Mouse (Mus musculus): ENCODE results near the gene Aldh3a1. TPM values are rescaled to one million over a fixed set of nuclear protein-coding genes. Genes with fewer than 3 reads are reported as not detected.

Aldh3a1 gene
- polyA plus RNA-seq, 1 experiment: 19.7 TPM

GRCm38 (mm10) chr11:61222971-61223745, 15.8 kb downstream of the Aldh3a1 start:
- TF ChIP-seq MAX (IDR thresholded peaks at IDR 0.05) (no peak), CEBPB (IDR thresholded peaks at IDR 0.05; ENCODE audit: low read depth) (no peak), FOSL1 (IDR thresholded peaks at IDR 0.05; ENCODE audit: insufficient read depth, low read length, poor library complexity, severe bottlenecking) (no peak), CTCF (IDR thresholded peaks at IDR 0.05; ENCODE audit: control insufficient read depth, insufficient read depth, insufficient read length) (no peak), USF1 (IDR thresholded peaks at IDR 0.05; ENCODE audit: low read depth) (no peak), MYOG (IDR thresholded peaks at IDR 0.05; ENCODE audit: control insufficient read depth, extremely low read depth, insufficient read length) (no peak), MYOD1 (IDR thresholded peaks at IDR 0.05; ENCODE audit: control insufficient read depth, insufficient read length, low read depth) (no peak)
- H3K36me3 ChIP-seq (ENCODE audit: control insufficient read depth, insufficient read depth): no peaks in the 10 kb centered on the region
- no peaks in the 10 kb centered on the region for H3K79me3 ChIP-seq (ENCODE audit: low read depth)
- no peaks in the 10 kb centered on the region for H3K27me3 ChIP-seq (ENCODE audit: control insufficient read depth, insufficient read depth, insufficient read length)
- no peaks in the 10 kb centered on the region for H3K79me2 ChIP-seq (ENCODE audit: control insufficient read depth, insufficient read depth)
- H3K4me3 ChIP-seq (ENCODE audit: insufficient read depth, poor library complexity, severe bottlenecking): no peak overlapping the region
- H3ac ChIP-seq (ENCODE audit: control insufficient read depth, insufficient read length, low read depth): no peak overlapping the region

GRCm38 (mm10) chr11:61224234-61224744, 17.0 kb downstream of the Aldh3a1 start:
- H3K4me3 ChIP-seq (ENCODE audit: insufficient read depth, poor library complexity, severe bottlenecking): no peak overlapping the region
- H3K27me3 ChIP-seq (ENCODE audit: control insufficient read depth, insufficient read depth, insufficient read length): no peaks in the 10 kb centered on the region
- no peaks in the 10 kb centered on the region for H3K79me3 ChIP-seq (ENCODE audit: low read depth)
- no peaks in the 10 kb centered on the region for H3K36me3 ChIP-seq (ENCODE audit: control insufficient read depth, insufficient read depth)
- no peak for TF ChIP-seq MYOG (IDR thresholded peaks at IDR 0.05; ENCODE audit: control insufficient read depth, extremely low read depth, insufficient read length)
- TF ChIP-seq USF1 (IDR thresholded peaks at IDR 0.05; ENCODE audit: low read depth): no peak
- no peak for TF ChIP-seq MYOD1 (IDR thresholded peaks at IDR 0.05; ENCODE audit: control insufficient read depth, insufficient read length, low read depth)
- no peak for TF ChIP-seq MAX (IDR thresholded peaks at IDR 0.05)
- no peak overlapping the region for H3ac ChIP-seq (ENCODE audit: control insufficient read depth, insufficient read length, low read depth)
- no peaks in the 10 kb centered on the region for H3K79me2 ChIP-seq (ENCODE audit: control insufficient read depth, insufficient read depth)

DNA sequence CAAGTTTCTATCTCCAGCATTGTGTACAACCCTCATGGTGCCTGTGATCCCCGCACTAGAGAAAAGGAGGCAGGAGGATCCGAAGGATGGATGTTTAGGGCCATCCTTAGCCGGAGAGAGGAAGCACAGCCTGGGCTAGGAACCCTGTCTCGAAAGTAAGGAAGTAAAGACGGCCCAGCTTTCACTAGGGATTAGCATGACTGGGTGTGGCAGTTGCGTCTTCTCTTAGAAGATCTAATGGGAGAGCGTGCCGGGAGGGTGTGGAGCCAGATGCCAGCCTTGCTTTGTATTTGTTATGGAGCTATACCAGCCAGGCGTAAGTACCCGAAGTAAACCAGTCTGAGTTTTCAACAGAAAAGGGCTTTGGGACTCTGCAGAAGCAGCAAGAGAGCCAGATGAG, 17.6 kb downstream of the Aldh3a1 start:
- TF ChIP-seq CTCF (IDR thresholded peaks at IDR 0.05; ENCODE audit: control insufficient read depth, insufficient read depth, insufficient read length): no peak
- no peaks in the 10 kb centered on the region for H3K79me2 ChIP-seq (ENCODE audit: control insufficient read depth, insufficient read depth)

GRCm38 (mm10) chr11:61225511-61225910, 18.2 kb downstream of the Aldh3a1 start:
- Histone ChIP-seq H3K79me3 (ENCODE audit: low read depth) (no peaks in the 10 kb centered on the region), H3K4me3 (ENCODE audit: insufficient read depth, poor library complexity, severe bottlenecking) (no peak overlapping the region), H3ac (ENCODE audit: control insufficient read depth, insufficient read length, low read depth) (no peak overlapping the region), H3K36me3 (ENCODE audit: control insufficient read depth, insufficient read depth) (no peaks in the 10 kb centered on the region), H3K27me3 (ENCODE audit: control insufficient read depth, insufficient read depth, insufficient read length) (no peaks in the 10 kb centered on the region), H3K79me2 (ENCODE audit: control insufficient read depth, insufficient read depth) (no peaks in the 10 kb centered on the region)
- TF ChIP-seq MAX (IDR thresholded peaks at IDR 0.05) (no peak), MYOG (IDR thresholded peaks at IDR 0.05; ENCODE audit: control insufficient read depth, extremely low read depth, insufficient read length) (no peak), MYOD1 (IDR thresholded peaks at IDR 0.05; ENCODE audit: control insufficient read depth, insufficient read length, low read depth) (no peak), CTCF (IDR thresholded peaks at IDR 0.05; ENCODE audit: control insufficient read depth, insufficient read depth, insufficient read length) (no peak), CEBPB (IDR thresholded peaks at IDR 0.05; ENCODE audit: low read depth) (no peak), USF1 (IDR thresholded peaks at IDR 0.05; ENCODE audit: low read depth) (no peak), FOSL1 (IDR thresholded peaks at IDR 0.05; ENCODE audit: insufficient read depth, low read length, poor library complexity, severe bottlenecking) (no peak)

More for the DNA sequence above, 17.6 kb downstream of the Aldh3a1 start:
- H3K36me3 ChIP-seq (ENCODE audit: control insufficient read depth, insufficient read depth): no peaks in the 10 kb centered on the region
- no peaks in the 10 kb centered on the region for H3K79me3 ChIP-seq (ENCODE audit: low read depth)
- H3K4me3 ChIP-seq (ENCODE audit: insufficient read depth, poor library complexity, severe bottlenecking): no peak overlapping the region
- no peaks in the 10 kb centered on the region for H3K27me3 ChIP-seq (ENCODE audit: control insufficient read depth, insufficient read depth, insufficient read length)
- no peak overlapping the region for H3ac ChIP-seq (ENCODE audit: control insufficient read depth, insufficient read length, low read depth)

DNA sequence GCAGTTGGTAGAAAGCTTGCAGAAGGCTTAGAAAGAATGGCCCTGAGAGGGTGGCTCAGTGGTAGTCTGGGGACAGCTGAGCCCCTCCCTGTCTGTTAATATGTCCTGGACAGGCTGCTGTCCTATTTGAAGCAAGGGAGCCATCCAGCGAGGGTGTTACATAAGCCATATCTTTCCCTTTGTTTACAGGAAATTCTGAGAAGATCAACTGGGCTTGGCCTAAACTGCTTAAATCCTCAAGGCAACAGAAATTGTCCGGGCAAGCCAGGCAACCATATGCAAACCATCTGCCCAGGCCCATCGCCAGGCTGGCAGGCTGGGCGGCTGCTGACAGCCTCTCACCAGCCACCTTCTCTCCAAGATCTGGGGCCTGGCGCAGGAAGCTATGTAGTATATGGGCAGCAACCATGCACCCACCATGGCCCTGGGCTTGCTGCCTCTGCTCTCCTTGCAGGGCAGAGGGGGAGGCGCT, 18.6 kb downstream of the Aldh3a1 start:
- Histone ChIP-seq H3K27me3 (ENCODE audit: control insufficient read depth, insufficient read depth, insufficient read length) (no peaks in the 10 kb centered on the region), H3K79me2 (ENCODE audit: control insufficient read depth, insufficient read depth) (no peaks in the 10 kb centered on the region), H3K79me3 (ENCODE audit: low read depth) (no peaks in the 10 kb centered on the region), H3K4me3 (ENCODE audit: insufficient read depth, poor library complexity, severe bottlenecking) (no peak overlapping the region), H3ac (ENCODE audit: control insufficient read depth, insufficient read length, low read depth) (no peak overlapping the region), H3K36me3 (ENCODE audit: control insufficient read depth, insufficient read depth) (no peaks in the 10 kb centered on the region)
- no peak for TF ChIP-seq CTCF (IDR thresholded peaks at IDR 0.05; ENCODE audit: control insufficient read depth, insufficient read depth, insufficient read length)

- Histone ChIP-seq H3K79me3 (ENCODE audit: low read depth) (no peaks in the 10 kb centered on the region), H3ac (ENCODE audit: control insufficient read depth, insufficient read length, low read depth) (no peak overlapping the region), H3K4me3 (ENCODE audit: insufficient read depth, poor library complexity, severe bottlenecking) (no peak overlapping the region), H3K36me3 (ENCODE audit: control insufficient read depth, insufficient read depth) (no peaks in the 10 kb centered on the region), H3K79me2 (ENCODE audit: control insufficient read depth, insufficient read depth) (no peaks in the 10 kb centered on the region), H3K27me3 (ENCODE audit: control insufficient read depth, insufficient read depth, insufficient read length) (no peaks in the 10 kb centered on the region)
- TF ChIP-seq MYOG (IDR thresholded peaks at IDR 0.05; ENCODE audit: control insufficient read depth, extremely low read depth, insufficient read length): no peak
- no peak for TF ChIP-seq MYOD1 (IDR thresholded peaks at IDR 0.05; ENCODE audit: control insufficient read depth, insufficient read length, low read depth)
Measured at GRCm38 (mm10) chr11:61227816-61228215, 20.5 kb downstream of the Aldh3a1 start.
